ENCODE assay signal across 23 mouse cellular contexts in the genomic region with DNA sequence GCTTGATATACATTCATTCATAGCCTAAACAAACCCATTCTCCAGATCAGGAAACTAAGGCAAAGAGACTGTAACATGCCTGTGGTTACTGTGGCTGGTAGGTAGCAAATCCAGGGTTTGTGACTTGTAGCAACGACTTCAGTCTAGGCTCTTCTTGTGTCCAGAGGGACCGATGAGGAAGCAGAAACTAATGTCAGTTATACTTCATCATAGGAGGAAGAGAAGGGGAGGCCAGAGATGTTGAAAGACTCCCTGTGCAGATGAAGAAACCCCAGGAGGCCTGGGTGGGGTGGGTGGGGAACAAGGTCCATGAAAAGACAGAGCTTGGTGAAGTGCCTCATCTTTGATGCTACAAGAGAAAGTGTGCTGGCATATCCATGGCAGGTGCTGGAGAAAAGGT. TPM values are rescaled to one million over a fixed set of nuclear protein-coding genes. Genes with fewer than 3 reads are reported as not detected.
DNase-seq lines count a peak whose midpoint lies in the region; ATAC-seq and TF ChIP-seq lines count a peak whose summit lies in the region.
"Had no signal": no experiment of that assay in that cellular context is flagged by ENCODE, and none has a peak within 500 bp of the region (broad histone marks: within the 10 kb centered on the region; RNA-seq: fewer than 3 reads in every experiment).

No protein-coding gene starts in this region.

- H3K27ac ChIP-seq in bone marrow, adult 2 months (ENCODE audit: control insufficient read depth, insufficient read depth, low read depth, low read length, poor library complexity): peak overlapping the region; percentile 69; the same call in 1 of the 2 replicates
- H3K27ac ChIP-seq in lung, postnatal 0 days (ENCODE audit: low read length): no peak overlapping the region
- H3K27ac ChIP-seq: embryonic facial prominence, embryonic 10.5 days; embryonic facial prominence, embryonic 13.5 days; forebrain, embryonic 12.5 days; forebrain, embryonic 15.5 days; hindbrain, embryonic 13.5 days had no signal

- no peaks in the 10 kb centered on the region for H3K9me3 ChIP-seq in lung, postnatal 0 days (ENCODE audit: low read length)
- H3K9me3 ChIP-seq: embryonic facial prominence, embryonic 10.5 days; embryonic facial prominence, embryonic 13.5 days; forebrain, embryonic 12.5 days; forebrain, embryonic 15.5 days; hindbrain, embryonic 13.5 days had no signal

- intact Hi-C loops in gastrocnemius, postnatal 14 days (cut with DNase I; ENCODE audit: low total_unique reads): no loop called here

- no peaks in the 10 kb centered on the region for H3K27me3 ChIP-seq in lung, postnatal 0 days (replicated peaks; ENCODE audit: insufficient read depth, low read length)
- H3K27me3 ChIP-seq: embryonic facial prominence, embryonic 13.5 days; forebrain, embryonic 12.5 days; forebrain, embryonic 15.5 days; hindbrain, embryonic 13.5 days had no signal

- no peak overlapping the region for H3K4me2 ChIP-seq in lung, postnatal 0 days (replicated peaks; ENCODE audit: low read depth, low read length)
- H3K4me2 ChIP-seq: embryonic facial prominence, embryonic 13.5 days; forebrain, embryonic 12.5 days; forebrain, embryonic 15.5 days; heart, embryonic 11.5 days; hindbrain, embryonic 13.5 days had no signal

- peaks cover 13% of the 10 kb centered on the region for H3K4me1 ChIP-seq in bone marrow, adult 2 months (ENCODE audit: control insufficient read depth, insufficient read depth, low read length)
- no peaks in the 10 kb centered on the region for H3K4me1 ChIP-seq in lung, postnatal 0 days (ENCODE audit: insufficient read depth, low read depth, low read length)
- H3K4me1 ChIP-seq: embryonic facial prominence, embryonic 10.5 days; embryonic facial prominence, embryonic 13.5 days; forebrain, embryonic 12.5 days; forebrain, embryonic 15.5 days; hindbrain, embryonic 13.5 days had no signal

- TF ChIP-seq CTCF in bone marrow, adult 2 months (IDR thresholded peaks at IDR 0.05; ENCODE audit: control insufficient read depth, insufficient read depth, low read length): no peak
- no peak for TF ChIP-seq CTCF in lung, postnatal 0 days (IDR thresholded peaks at IDR 0.05)

- ATAC-seq in granulocyte monocyte progenitor cell, adult 5-6 weeks (replicated peaks; ENCODE audit: poor library complexity, severe bottlenecking): peak; percentile 87
- 0 out of 2 replicates have a peak, but pooled peaks have one; percentile 15 for ATAC-seq in monocyte, adult 5-6 weeks (replicated peaks; ENCODE audit: insufficient number of reproducible peaks, low FRiP score, low TSS enrichment, poor library complexity, severe bottlenecking)
- no peak for ATAC-seq in lung, postnatal 0 days
- ATAC-seq: activated CD4-positive, CD25-positive, alpha-beta regulatory T cell, adult 4 months; forebrain, embryonic 15.5 days; hindbrain, embryonic 16.5 days had no signal

- DNase-seq in gastrocnemius, postnatal 14 days: no peak
- no peak for DNase-seq in lung, postnatal 0 days (ENCODE audit: low spot score)
- DNase-seq in thymus, postnatal 36 days: no peak
- DNase-seq: adrenal gland, adult 8-10 months; adrenal gland, postnatal 25 days; cerebellum, adult 2 months; cerebellum, adult 9-11 months; cerebellum, postnatal 25 days; embryo, embryonic 11 days; gastrocnemius, postnatal 36 days; heart, adult 11 months had no signal

- H3K9ac ChIP-seq in lung, postnatal 0 days (replicated peaks; ENCODE audit: low read depth): no peak overlapping the region
- H3K9ac ChIP-seq: embryonic facial prominence, embryonic 13.5 days; forebrain, embryonic 12.5 days; forebrain, embryonic 15.5 days; hindbrain, embryonic 13.5 days had no signal

- 37% methylated on average over 2 of the region's 2 CpGs for WGBS in bone marrow, adult 2 months
- 89% methylated on average over 2 of the region's 2 CpGs for WGBS in lung, postnatal 0 days

- 0 out of 2 replicates have a peak, but pooled peaks cover 8% of the 10 kb centered on the region for H3K36me3 ChIP-seq in lung, postnatal 0 days (ENCODE audit: insufficient read depth, low read length)
- H3K36me3 ChIP-seq: forebrain, embryonic 12.5 days; forebrain, embryonic 15.5 days had no signal

- H3K4me3 ChIP-seq in bone marrow, adult 2 months (replicated peaks; ENCODE audit: control insufficient read depth, low read depth, low read length): no peak overlapping the region
- H3K4me3 ChIP-seq in lung, postnatal 0 days (ENCODE audit: low read depth, low read length): no peak overlapping the region
- H3K4me3 ChIP-seq: embryonic facial prominence, embryonic 10.5 days; embryonic facial prominence, embryonic 13.5 days; erythroblast, embryonic 14.5 days; forebrain, embryonic 12.5 days; forebrain, embryonic 15.5 days; hindbrain, embryonic 13.5 days had no signal

- no peak for TF ChIP-seq POLR2A in bone marrow, adult 2 months (IDR thresholded peaks at IDR 0.05; ENCODE audit: borderline replicate concordance, control insufficient read depth, low read depth, low read length)

- TF ChIP-seq EP300 in lung, postnatal 0 days (IDR thresholded peaks at IDR 0.05): no peak

RNA-seq across cellular contexts. Expression of a gene that starts 22.2 kb away (rescaled TPM):
- polyA plus RNA-seq in bone marrow, adult 2 months (2011; ENCODE audit: insufficient read depth, insufficient read length, low replicate concordance, missing spikeins): 9.1 and 23.7 TPM in 2 replicates
- total RNA-seq in granulocyte monocyte progenitor cell, adult 5-6 weeks (2014; fragmentation: Nextera tagmentation): 30.1 and 40.2 TPM in 2 replicates
- 20.2 and 48.9 TPM in 2 replicates for total RNA-seq in granulocyte monocyte progenitor cell, adult 5-6 weeks (2017)
- total RNA-seq in monocyte, adult 5-6 weeks (2017): 21.5 to 55.1 TPM (median 25.0 TPM) in 3 replicates
- 10 to 100 TPM; 43.8 to 47.2 TPM for total RNA-seq in gastrocnemius, postnatal 14 days (2021)
- 29.7 and 34.3 TPM in 2 replicates for polyA plus RNA-seq in lung, postnatal 0 days (2015; fragmentation: Nextera tagmentation; extraction: Ambion mirVana)

RNA-seq across cellular contexts. Expression of a gene that starts 37.7 kb away (rescaled TPM):
- polyA plus RNA-seq in bone marrow, adult 2 months (2011; ENCODE audit: insufficient read depth, insufficient read length, low replicate concordance, missing spikeins): 297 and 316 TPM in 2 replicates
- 2.5 and 7.4 TPM in 2 replicates for total RNA-seq in granulocyte monocyte progenitor cell, adult 5-6 weeks (2014; fragmentation: Nextera tagmentation)
- 1.4 and 2.2 TPM in 2 replicates for total RNA-seq in granulocyte monocyte progenitor cell, adult 5-6 weeks (2017)
- 50.8 to 61.9 TPM (median 55.9 TPM) in 3 replicates for total RNA-seq in monocyte, adult 5-6 weeks (2017)
- 10 to 100 TPM; 12.2 to 13.8 TPM for total RNA-seq in gastrocnemius, postnatal 14 days (2021)
- polyA plus RNA-seq in lung, postnatal 0 days (2015; fragmentation: Nextera tagmentation; extraction: Ambion mirVana): 33.6 and 38.7 TPM in 2 replicates

RNA-seq across cellular contexts. Expression of a gene that starts 53.7 kb away (rescaled TPM):
- polyA plus RNA-seq in bone marrow, adult 2 months (2011; ENCODE audit: insufficient read depth, insufficient read length, low replicate concordance, missing spikeins): 115 and 116 TPM in 2 replicates
- total RNA-seq in granulocyte monocyte progenitor cell, adult 5-6 weeks (2014; fragmentation: Nextera tagmentation): 200 and 228 TPM in 2 replicates
- total RNA-seq in granulocyte monocyte progenitor cell, adult 5-6 weeks (2017): 271 and 288 TPM in 2 replicates
- total RNA-seq in monocyte, adult 5-6 weeks (2017): 28.1 to 55.4 TPM (median 30.7 TPM) in 3 replicates
- total RNA-seq in gastrocnemius, postnatal 14 days (2021): 1 to 10 TPM; 4.4 to 7.1 TPM
- 14.6 and 14.9 TPM in 2 replicates for polyA plus RNA-seq in lung, postnatal 0 days (2015; fragmentation: Nextera tagmentation; extraction: Ambion mirVana)
